Mouse (Mus musculus): ENCODE data around the gene Tmem140.

DNA sequence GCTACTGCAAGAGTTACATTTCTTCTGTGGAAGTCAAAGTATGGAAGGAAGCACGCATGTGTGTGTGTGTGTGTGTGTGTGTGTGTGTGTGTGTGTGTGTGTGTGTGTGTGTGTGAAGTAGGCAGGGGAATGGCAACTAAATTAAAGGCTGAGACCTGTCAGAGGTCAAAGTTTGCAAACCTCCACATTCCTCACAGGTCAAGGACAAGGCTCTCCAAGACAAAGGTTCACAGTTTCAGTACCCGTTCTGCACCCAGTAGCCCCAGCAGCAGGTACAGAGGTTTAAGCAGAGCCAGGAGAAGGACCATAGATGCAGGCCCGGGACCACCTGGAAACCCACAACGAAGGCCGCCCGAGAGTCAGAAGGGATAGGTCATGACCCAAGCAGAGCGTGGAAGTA lies 56.2 kb downstream of the Tmem140 start:
- TF ChIP-seq POLR2A (IDR thresholded peaks at IDR 0.05; ENCODE audit: control insufficient read depth, extremely low read depth, insufficient read depth, low read length, poor library complexity) (no peak), CTCF (IDR thresholded peaks at IDR 0.05; ENCODE audit: borderline replicate concordance, control insufficient read depth, extremely low read depth, insufficient read depth, low read length, poor library complexity) (no peak)
